Mouse (Mus musculus) lung, postnatal 0 days (tissue): ENCODE results near the gene Kalrn.

Experiments
- CTCF ChIP-seq: IDR thresholded peaks from 2 replicates; pipeline ENCODE4 v1.5.1; 2016; ENCODE audit warnings: antibody characterized with exemption, mild to moderate bottlenecking
- EP300 ChIP-seq: IDR thresholded peaks from 2 replicates; pipeline ENCODE4 v1.6.1; 2016; ENCODE audit warnings: antibody characterized with exemption, mild to moderate bottlenecking, control low read depth

DNA sequence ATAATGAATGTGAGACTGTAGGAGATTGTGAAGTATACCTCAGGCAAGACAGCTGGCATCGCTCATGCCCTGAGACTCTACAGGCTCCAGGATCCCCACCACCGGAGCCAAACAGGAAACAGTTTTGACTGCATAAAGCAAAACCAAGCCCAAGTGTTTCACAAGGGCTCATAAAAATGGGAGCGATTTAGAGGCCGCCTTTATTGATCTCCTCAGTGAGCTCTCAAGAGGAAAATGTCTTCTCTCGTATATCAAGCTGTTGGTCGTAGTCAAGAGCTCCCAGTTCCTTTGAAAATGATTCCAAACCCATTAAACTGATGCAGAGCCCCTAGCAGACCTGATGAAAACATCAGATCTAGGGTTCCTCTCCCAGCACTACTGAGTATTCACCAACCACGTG, 127.7 kb downstream of the Kalrn start:
- TF ChIP-seq CTCF (no peak), EP300 (no peak)
